Mouse (Mus musculus): ENCODE measurements at regions not wholly inside any gene's neighbourhood (a gene's known extent, or its start where the extent isn't known, plus 50 kb on each side); places are given as distances from the start of the nearest gene placed in this dataset.

GRCm38 (mm10) chr9:46562301-46562700 lies 242.5 kb upstream of the 4931429L15Rik start:
- TF ChIP-seq CTCF (IDR thresholded peaks at IDR 0.05; ENCODE audit: insufficient read depth, low read depth, low read length) (no peak), POLR2A (IDR thresholded peaks at IDR 0.05; ENCODE audit: insufficient read depth, low read depth, low read length) (no peak)

All from olfactory bulb, adult 2 months (tissue).